Mouse (Mus musculus) E14TG2a.4 (cell line): Measurements from ENCODE around the gene Elp5.

Experiments used
- CTCF ChIP-seq: conservative IDR thresholded peaks from 2 replicates; pipeline ENCODE4 v1.5.1; 2014; ENCODE audit warnings: low read length
- NANOG ChIP-seq: IDR thresholded peaks from 2 replicates; pipeline ENCODE4 v1.6.1; 2014; ENCODE audit warnings: borderline replicate concordance, low read length, mixed read lengths

DNA sequence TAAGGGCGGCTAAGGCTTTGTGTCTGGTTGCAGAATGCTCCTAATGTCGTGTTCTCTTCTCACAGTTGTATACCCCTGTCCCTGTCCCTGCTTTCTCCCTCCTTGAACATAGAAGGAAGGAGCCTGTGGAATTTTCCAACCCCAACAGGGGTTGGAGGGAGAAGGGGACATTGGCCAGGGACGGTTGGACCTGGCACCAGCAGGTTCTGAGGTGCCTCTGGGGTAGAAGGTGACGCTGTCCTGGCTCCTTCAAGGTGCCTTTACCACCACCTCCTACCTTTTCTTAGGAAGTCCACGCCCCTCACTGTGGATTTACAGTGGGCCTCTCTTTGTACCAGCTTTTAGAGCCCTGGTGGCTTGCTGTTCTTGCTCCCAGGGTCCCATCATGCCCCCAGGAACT lies 44.5 kb downstream of the Elp5 start:
- TF ChIP-seq CTCF, result no peak
- TF ChIP-seq NANOG, result no peak
